Mouse (Mus musculus): Measurements from ENCODE around the gene Mypn. TPM values are rescaled to one million over a fixed set of nuclear protein-coding genes. Genes with fewer than 3 reads are reported as not detected.

Mypn gene
- polyA plus RNA-seq, 1 experiment from 2014 or later: 0.60 TPM

- no peak for ATAC-seq (ENCODE audit: insufficient number of reproducible peaks, low FRiP score, low TSS enrichment, low read depth)
Measured at GRCm38 (mm10) chr10:63240868-63241271, 37.1 kb upstream of the Mypn start.

DNA sequence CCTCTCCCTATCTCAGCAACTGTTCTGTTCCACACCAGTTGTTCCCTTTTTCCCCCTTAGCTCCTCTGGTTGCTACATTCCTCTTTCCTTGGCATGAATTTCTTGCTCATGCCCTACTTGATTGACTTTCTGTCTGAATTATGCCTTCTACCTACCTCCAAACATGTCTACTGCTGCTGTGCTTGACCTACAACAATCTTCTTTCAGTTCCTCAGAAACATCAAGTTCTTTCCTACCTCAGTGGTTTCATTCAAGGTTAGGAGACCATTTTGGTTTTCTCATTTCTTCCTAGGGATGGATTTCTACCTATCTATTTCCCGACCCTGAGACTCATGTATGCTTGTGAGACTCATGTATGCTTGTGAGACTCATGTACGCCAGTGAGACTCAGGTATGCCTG, 36.1 kb upstream of the Mypn start:
- Histone ChIP-seq H3K36me3 (ENCODE audit: control insufficient read depth, insufficient read depth, low read length) (no peaks in the 10 kb centered on the region), H3K27me3 (ENCODE audit: control insufficient read depth, insufficient read depth, low read length) (no peaks in the 10 kb centered on the region), H3K9ac (ENCODE audit: low read length) (no peak overlapping the region), H3K4me2 (ENCODE audit: low read depth, severe bottlenecking) (no peak overlapping the region), H3K9me3 (ENCODE audit: control insufficient read depth, low read length) (no peaks in the 10 kb centered on the region), H3K27ac (replicated peaks; ENCODE audit: low read depth, low read length) (no peak overlapping the region), H3K4me3 (ENCODE audit: low read depth, low read length) (no peak overlapping the region), H3K4me1 (ENCODE audit: control insufficient read depth, insufficient read depth, low read length) (no peaks in the 10 kb centered on the region)
- WGBS: 83% methylated on average over 2 of the region's 2 CpGs
- ATAC-seq (ENCODE audit: insufficient number of reproducible peaks, low FRiP score, low TSS enrichment, low read depth): no peak
- DNase-seq (ENCODE audit: low spot score): no peak

More at GRCm38 (mm10) chr10:63240868-63241271, 37.1 kb upstream of the Mypn start:
- Histone ChIP-seq H3K4me3 (ENCODE audit: low read depth, low read length) (no peak overlapping the region), H3K36me3 (ENCODE audit: control insufficient read depth, insufficient read depth, low read length) (no peaks in the 10 kb centered on the region), H3K27ac (replicated peaks; ENCODE audit: low read depth, low read length) (no peak overlapping the region), H3K4me1 (ENCODE audit: control insufficient read depth, insufficient read depth, low read length) (no peaks in the 10 kb centered on the region), H3K9me3 (ENCODE audit: control insufficient read depth, low read length) (no peaks in the 10 kb centered on the region), H3K9ac (ENCODE audit: low read length) (no peak overlapping the region), H3K27me3 (ENCODE audit: control insufficient read depth, insufficient read depth, low read length) (no peaks in the 10 kb centered on the region), H3K4me2 (ENCODE audit: low read depth, severe bottlenecking) (no peak overlapping the region)
- 64% methylated on average over 2 of the region's 2 CpGs for WGBS
- no peak for DNase-seq (ENCODE audit: low spot score)

DNA sequence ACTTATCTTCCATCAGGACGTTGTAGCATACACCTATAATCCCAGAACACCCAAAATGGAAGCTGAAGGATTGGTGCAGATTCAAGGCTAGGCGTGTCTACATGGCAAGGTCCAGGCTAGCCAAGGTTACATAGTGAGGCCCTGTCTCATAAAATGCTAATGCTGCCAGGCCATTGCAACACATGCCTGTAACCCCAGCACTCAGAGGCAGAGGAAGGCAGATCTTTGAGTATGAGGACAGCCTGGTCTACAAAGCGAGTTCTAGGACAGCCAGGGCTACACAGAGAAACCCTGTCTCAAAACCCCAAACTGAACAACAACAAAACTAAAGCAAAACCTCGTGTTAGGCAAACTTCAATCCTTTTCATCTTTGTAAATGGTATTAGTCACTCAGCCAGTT, 34.3 kb upstream of the Mypn start:
- H3K27ac ChIP-seq (replicated peaks; ENCODE audit: low read depth, low read length): no peak overlapping the region

GRCm38 (mm10) chr10:63237206-63237605, 33.5 kb upstream of the Mypn start:
- DNase-seq (ENCODE audit: low spot score) (no peak), ATAC-seq (ENCODE audit: insufficient number of reproducible peaks, low FRiP score, low TSS enrichment, low read depth) (no peak)
- Histone ChIP-seq H3K4me1 (ENCODE audit: control insufficient read depth, insufficient read depth, low read length) (no peaks in the 10 kb centered on the region), H3K27ac (replicated peaks; ENCODE audit: low read depth, low read length) (no peak overlapping the region), H3K36me3 (ENCODE audit: control insufficient read depth, insufficient read depth, low read length) (no peaks in the 10 kb centered on the region), H3K4me3 (ENCODE audit: low read depth, low read length) (no peak overlapping the region), H3K9ac (ENCODE audit: low read length) (no peak overlapping the region), H3K27me3 (ENCODE audit: control insufficient read depth, insufficient read depth, low read length) (no peaks in the 10 kb centered on the region), H3K4me2 (ENCODE audit: low read depth, severe bottlenecking) (no peak overlapping the region), H3K9me3 (ENCODE audit: control insufficient read depth, low read length) (no peaks in the 10 kb centered on the region)
- 50% methylated on average over 2 of the region's 2 CpGs for WGBS

More for the DNA sequence above, 34.3 kb upstream of the Mypn start:
- Histone ChIP-seq H3K4me2 (ENCODE audit: low read depth, severe bottlenecking) (no peak overlapping the region), H3K9ac (ENCODE audit: low read length) (no peak overlapping the region), H3K27me3 (ENCODE audit: control insufficient read depth, insufficient read depth, low read length) (no peaks in the 10 kb centered on the region), H3K9me3 (ENCODE audit: control insufficient read depth, low read length) (no peaks in the 10 kb centered on the region), H3K36me3 (ENCODE audit: control insufficient read depth, insufficient read depth, low read length) (no peaks in the 10 kb centered on the region), H3K4me3 (ENCODE audit: low read depth, low read length) (no peak overlapping the region), H3K4me1 (ENCODE audit: control insufficient read depth, insufficient read depth, low read length) (no peaks in the 10 kb centered on the region)
- DNase-seq (ENCODE audit: low spot score): no peak
- WGBS: 79% methylated on average over 4 of the region's 4 CpGs
- no peak for ATAC-seq (ENCODE audit: insufficient number of reproducible peaks, low FRiP score, low TSS enrichment, low read depth)

DNA sequence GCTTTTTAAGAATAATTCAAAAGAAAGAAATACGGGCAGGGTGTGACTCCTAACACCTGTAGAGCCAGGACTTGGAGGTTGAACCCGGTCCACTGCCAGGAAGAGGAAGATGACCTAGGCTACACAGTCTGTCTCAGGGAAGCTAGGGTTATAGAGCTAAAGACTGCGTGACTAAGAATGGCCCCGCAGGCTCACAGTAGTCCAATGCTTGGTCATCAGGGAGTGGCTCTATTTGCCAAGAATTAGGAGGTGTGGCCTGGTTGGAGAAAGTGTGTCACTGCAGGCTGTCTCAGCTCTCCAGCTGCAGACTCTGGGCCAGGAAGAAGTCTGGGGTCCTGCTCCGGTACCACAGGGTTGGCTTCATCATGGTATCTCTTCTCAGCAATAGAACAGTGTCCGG, 32.9 kb upstream of the Mypn start:
- Histone ChIP-seq H3K27me3 (ENCODE audit: control insufficient read depth, insufficient read depth, low read length) (no peaks in the 10 kb centered on the region), H3K4me1 (ENCODE audit: control insufficient read depth, insufficient read depth, low read length) (no peaks in the 10 kb centered on the region), H3K4me2 (ENCODE audit: low read depth, severe bottlenecking) (no peak overlapping the region), H3K9ac (ENCODE audit: low read length) (no peak overlapping the region), H3K9me3 (ENCODE audit: control insufficient read depth, low read length) (no peaks in the 10 kb centered on the region), H3K36me3 (ENCODE audit: control insufficient read depth, insufficient read depth, low read length) (no peaks in the 10 kb centered on the region), H3K27ac (replicated peaks; ENCODE audit: low read depth, low read length) (no peak overlapping the region), H3K4me3 (ENCODE audit: low read depth, low read length) (no peak overlapping the region)
- DNase-seq (ENCODE audit: low spot score): no peak
- no peak for ATAC-seq (ENCODE audit: insufficient number of reproducible peaks, low FRiP score, low TSS enrichment, low read depth)
- WGBS: 91% methylated on average over 6 of the region's 6 CpGs

- no peak overlapping the region for H3K4me2 ChIP-seq (ENCODE audit: low read depth, severe bottlenecking)
- no peak overlapping the region for H3K9ac ChIP-seq (ENCODE audit: low read length)
- no peak overlapping the region for H3K4me3 ChIP-seq (ENCODE audit: low read depth, low read length)
- DNase-seq (ENCODE audit: low spot score) (no peak), ATAC-seq (ENCODE audit: insufficient number of reproducible peaks, low FRiP score, low TSS enrichment, low read depth) (no peak)
- 88% methylated on average over 8 of the region's 8 CpGs for WGBS
- H3K27ac ChIP-seq (replicated peaks; ENCODE audit: low read depth, low read length): no peak overlapping the region
- H3K9me3 ChIP-seq (ENCODE audit: control insufficient read depth, low read length): no peaks in the 10 kb centered on the region
- H3K36me3 ChIP-seq (ENCODE audit: control insufficient read depth, insufficient read depth, low read length): no peaks in the 10 kb centered on the region
- H3K4me1 ChIP-seq (ENCODE audit: control insufficient read depth, insufficient read depth, low read length): no peaks in the 10 kb centered on the region
- no peaks in the 10 kb centered on the region for H3K27me3 ChIP-seq (ENCODE audit: control insufficient read depth, insufficient read depth, low read length)
Measured at GRCm38 (mm10) chr10:63235889-63236288, 32.1 kb upstream of the Mypn start.

- no peak overlapping the region for H3K27ac ChIP-seq (replicated peaks; ENCODE audit: low read depth, low read length)
- H3K9me3 ChIP-seq (ENCODE audit: control insufficient read depth, low read length): no peaks in the 10 kb centered on the region
- 79% methylated on average over 5 of the region's 5 CpGs for WGBS
- DNase-seq (ENCODE audit: low spot score): no peak
- no peaks in the 10 kb centered on the region for H3K4me1 ChIP-seq (ENCODE audit: control insufficient read depth, insufficient read depth, low read length)
- no peak overlapping the region for H3K4me3 ChIP-seq (ENCODE audit: low read depth, low read length)
- ATAC-seq (ENCODE audit: insufficient number of reproducible peaks, low FRiP score, low TSS enrichment, low read depth): no peak
- H3K9ac ChIP-seq (ENCODE audit: low read length): no peak overlapping the region
- no peak overlapping the region for H3K4me2 ChIP-seq (ENCODE audit: low read depth, severe bottlenecking)
- no peaks in the 10 kb centered on the region for H3K27me3 ChIP-seq (ENCODE audit: control insufficient read depth, insufficient read depth, low read length)
- H3K36me3 ChIP-seq (ENCODE audit: control insufficient read depth, insufficient read depth, low read length): no peaks in the 10 kb centered on the region
Measured at GRCm38 (mm10) chr10:63234133-63234532, 30.4 kb upstream of the Mypn start.

GRCm38 (mm10) chr10:63231630-63232029, 27.9 kb upstream of the Mypn start:
- Histone ChIP-seq H3K9me3 (ENCODE audit: control insufficient read depth, low read length) (no peaks in the 10 kb centered on the region), H3K4me3 (ENCODE audit: low read depth, low read length) (no peak overlapping the region), H3K36me3 (ENCODE audit: control insufficient read depth, insufficient read depth, low read length) (no peaks in the 10 kb centered on the region), H3K9ac (ENCODE audit: low read length) (no peak overlapping the region), H3K4me2 (ENCODE audit: low read depth, severe bottlenecking) (no peak overlapping the region), H3K4me1 (ENCODE audit: control insufficient read depth, insufficient read depth, low read length) (no peaks in the 10 kb centered on the region), H3K27ac (replicated peaks; ENCODE audit: low read depth, low read length) (no peak overlapping the region), H3K27me3 (ENCODE audit: control insufficient read depth, insufficient read depth, low read length) (no peaks in the 10 kb centered on the region)
- DNase-seq (ENCODE audit: low spot score) (no peak), ATAC-seq (ENCODE audit: insufficient number of reproducible peaks, low FRiP score, low TSS enrichment, low read depth) (no peak)
- WGBS: 83% methylated on average over 5 of the region's 5 CpGs

GRCm38 (mm10) chr10:63230854-63231253, 27.1 kb upstream of the Mypn start:
- 44% methylated on average over 3 of the region's 5 CpGs for WGBS
- no peaks in the 10 kb centered on the region for H3K36me3 ChIP-seq (ENCODE audit: control insufficient read depth, insufficient read depth, low read length)
- H3K9ac ChIP-seq (ENCODE audit: low read length): no peak overlapping the region
- H3K9me3 ChIP-seq (ENCODE audit: control insufficient read depth, low read length): no peaks in the 10 kb centered on the region
- no peaks in the 10 kb centered on the region for H3K4me1 ChIP-seq (ENCODE audit: control insufficient read depth, insufficient read depth, low read length)
- H3K27ac ChIP-seq (replicated peaks; ENCODE audit: low read depth, low read length): no peak overlapping the region
- H3K27me3 ChIP-seq (ENCODE audit: control insufficient read depth, insufficient read depth, low read length): no peaks in the 10 kb centered on the region
- ATAC-seq (ENCODE audit: insufficient number of reproducible peaks, low FRiP score, low TSS enrichment, low read depth) (no peak), DNase-seq (ENCODE audit: low spot score) (no peak)
- no peak overlapping the region for H3K4me3 ChIP-seq (ENCODE audit: low read depth, low read length)
- no peak overlapping the region for H3K4me2 ChIP-seq (ENCODE audit: low read depth, severe bottlenecking)

All from limb, embryonic 11.5 days (tissue).